Mouse (Mus musculus): ENCODE results near the gene Barhl1. TPM values are rescaled to one million over a fixed set of nuclear protein-coding genes. Genes with fewer than 3 reads are reported as not detected.

Gene Barhl1
- 0.10 and 0.11 TPM in 2 replicates for polyA plus RNA-seq (2012; rRNA removed)

- DNase-seq (ENCODE audit: low read depth): no peak
Observed at GRCm38 (mm10) chr2:28916513-28916865, at the start of gene Barhl1. Barhl1 (minus strand) TSS chr2:28916668.

DNA sequence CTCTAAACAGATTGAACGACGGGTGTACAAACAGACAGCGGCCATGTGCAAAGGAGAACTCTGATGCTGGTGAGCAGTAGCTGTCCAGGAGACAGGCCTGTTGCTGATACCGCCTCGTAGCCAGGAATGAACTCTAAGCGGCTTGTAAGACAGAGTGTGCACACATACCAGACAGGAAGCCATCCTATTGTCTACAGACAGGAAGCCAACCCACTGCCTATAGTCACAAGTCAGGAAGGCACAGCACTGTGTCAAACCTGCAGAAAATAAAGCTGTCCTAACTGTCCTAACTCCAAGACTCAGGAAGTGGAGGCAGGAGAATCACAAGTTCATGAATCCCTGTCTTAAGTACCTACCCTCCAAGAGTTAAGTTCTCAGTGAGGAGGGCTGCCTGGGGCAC lies 47.1 kb upstream of the Barhl1 start:
- DNase-seq (ENCODE audit: low read depth): no peak

GRCm38 (mm10) chr2:28961636-28962035 lies 45.2 kb upstream of the Barhl1 start:
- DNase-seq (ENCODE audit: low read depth): no peak

DNA sequence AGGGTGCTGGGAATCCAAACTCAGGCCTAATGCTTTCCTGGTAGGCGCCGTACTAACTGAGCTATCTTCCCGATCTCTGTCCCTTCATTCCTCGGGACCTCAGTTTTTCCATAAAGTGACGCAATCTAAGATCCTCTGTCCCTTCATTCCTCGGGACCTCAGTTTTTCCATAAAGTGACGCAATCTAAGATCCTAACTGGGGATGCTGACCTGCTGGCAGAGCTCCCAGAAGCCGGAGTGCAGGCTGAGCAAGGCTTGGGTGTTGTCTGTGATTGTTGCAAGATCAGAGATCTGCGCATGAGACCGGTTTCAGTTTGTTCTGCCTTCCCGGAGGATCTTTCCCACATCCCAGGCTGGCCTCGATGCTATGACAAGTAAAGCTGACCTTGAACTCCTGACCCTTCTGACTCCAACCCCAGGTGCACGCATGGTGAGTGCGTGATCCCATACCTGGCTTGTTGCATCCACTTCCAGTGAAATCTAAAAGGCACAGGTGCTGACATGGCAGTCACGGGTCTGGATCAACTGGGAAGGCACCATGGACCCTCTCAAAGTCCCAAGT lies 44.6 kb upstream of the Barhl1 start:
- no peak for DNase-seq (ENCODE audit: low read depth)

- no peak for DNase-seq (ENCODE audit: low read depth)
Observed at GRCm38 (mm10) chr2:28956874-28957273, 40.4 kb upstream of the Barhl1 start.

- no peak for DNase-seq (ENCODE audit: low read depth)
Observed at GRCm38 (mm10) chr2:28954595-28954994, 38.1 kb upstream of the Barhl1 start.

DNA sequence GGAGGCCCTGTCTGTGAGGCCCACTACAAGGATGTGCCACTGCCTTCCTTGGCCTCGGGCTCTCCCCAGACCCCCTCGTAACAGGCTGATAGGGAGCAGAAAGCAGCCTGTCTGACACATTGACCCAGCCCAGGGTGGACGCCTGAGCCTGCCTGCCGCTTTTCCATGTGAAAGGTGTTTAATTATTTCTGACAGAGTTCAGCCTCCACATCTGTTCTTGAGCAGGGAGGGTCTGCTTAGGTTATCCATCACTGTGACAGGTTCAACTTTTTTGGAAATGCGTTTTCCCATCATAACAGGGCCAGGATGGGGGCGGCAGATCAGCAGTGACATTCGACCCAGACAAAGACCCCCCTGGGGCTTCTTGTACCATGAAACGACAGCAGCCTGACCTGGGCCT lies 36.5 kb upstream of the Barhl1 start:
- DNase-seq (ENCODE audit: low read depth): no peak

DNA sequence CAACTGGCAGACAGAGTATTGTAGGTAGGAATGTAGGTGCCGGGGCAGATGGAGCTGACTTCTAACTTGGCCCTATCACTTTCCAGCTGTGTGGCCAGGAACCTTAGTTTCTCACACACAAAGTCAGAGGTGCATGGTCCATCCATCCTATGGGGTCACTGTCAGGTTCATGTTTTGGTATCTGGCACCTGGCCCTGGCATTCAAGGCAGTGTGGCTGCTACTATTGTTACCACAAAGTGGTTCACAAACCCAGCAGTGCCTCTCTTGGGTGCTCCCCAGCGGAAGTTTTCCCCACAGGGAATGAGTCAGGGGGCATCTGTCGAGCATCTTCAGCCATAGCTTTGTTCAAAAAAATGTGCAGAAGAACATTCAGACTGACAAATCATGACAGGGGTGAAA lies 29.8 kb upstream of the Barhl1 start:
- DNase-seq (ENCODE audit: low read depth): no peak

DNA sequence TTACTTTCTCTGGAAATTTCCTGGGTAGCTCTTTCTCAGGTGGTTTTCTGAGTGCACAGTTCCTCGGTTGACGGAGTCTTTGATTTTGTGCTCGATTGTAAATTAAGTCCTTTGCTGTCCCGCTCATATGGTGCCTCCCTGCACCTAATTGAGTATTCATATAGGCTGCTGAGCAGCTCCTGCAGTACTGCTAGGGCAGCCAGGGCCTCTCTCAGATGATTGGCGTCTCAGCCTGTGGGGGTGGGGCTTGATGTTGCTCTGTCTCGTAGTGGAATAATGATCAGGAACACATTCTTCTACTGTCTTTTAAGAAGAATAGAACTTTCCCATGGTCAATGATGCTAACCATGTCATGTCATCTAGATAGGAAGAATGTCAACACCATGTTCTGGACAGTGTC lies 28.9 kb upstream of the Barhl1 start:
- DNase-seq (ENCODE audit: low read depth): no peak

DNA sequence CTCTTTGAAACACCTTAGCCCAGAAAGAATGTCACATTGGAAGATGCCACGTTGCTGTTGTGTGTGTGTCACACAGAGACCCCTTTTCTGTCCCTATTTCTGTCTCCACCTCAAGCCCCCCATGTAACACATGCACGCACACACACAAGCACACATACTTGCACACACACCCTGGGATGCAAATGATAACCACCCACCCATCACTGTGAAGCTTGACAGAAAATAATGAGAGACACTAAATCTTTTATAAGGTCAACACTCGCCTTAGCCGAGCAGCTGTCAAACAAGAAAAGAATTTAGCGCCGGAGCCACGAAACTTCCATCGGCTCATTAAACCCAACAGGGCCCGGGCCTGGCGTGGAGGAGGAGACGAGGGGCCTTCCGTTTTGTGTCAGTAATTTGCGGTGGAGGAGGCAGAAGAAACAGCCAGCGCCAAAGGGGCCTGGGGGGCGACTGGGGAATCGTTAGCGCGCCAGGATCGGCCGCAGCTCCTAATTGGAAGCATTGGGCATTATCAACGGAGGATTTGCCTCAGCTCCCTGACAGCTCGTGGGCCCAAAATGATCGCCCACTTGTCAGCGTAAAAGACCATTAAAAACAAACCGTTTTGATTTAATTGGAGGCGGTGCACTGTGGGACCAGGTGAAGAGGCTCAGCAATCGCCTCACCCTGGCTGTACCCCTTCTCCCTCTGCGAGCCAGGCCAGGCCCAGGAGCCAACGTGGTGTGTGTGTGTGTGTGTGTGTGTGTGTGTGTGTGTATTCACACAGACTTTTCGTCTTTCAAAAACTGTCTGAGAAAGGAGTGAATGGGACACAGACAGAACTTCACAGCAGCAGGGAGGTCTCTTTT lies 27.4 kb upstream of the Barhl1 start:
- DNase-seq (ENCODE audit: low read depth): no peak

GRCm38 (mm10) chr2:28938997-28939396 lies 22.5 kb upstream of the Barhl1 start:
- DNase-seq (ENCODE audit: low read depth): no peak

- DNase-seq (ENCODE audit: low read depth): no peak
Observed at GRCm38 (mm10) chr2:28930571-28930970, 14.1 kb upstream of the Barhl1 start.

- DNase-seq (ENCODE audit: low read depth): no peak
Observed at GRCm38 (mm10) chr2:28923912-28924311, 7.4 kb upstream of the Barhl1 start.

GRCm38 (mm10) chr2:28919001-28919400 lies 2.5 kb upstream of the Barhl1 start:
- no peak for DNase-seq (ENCODE audit: low read depth)

DNA sequence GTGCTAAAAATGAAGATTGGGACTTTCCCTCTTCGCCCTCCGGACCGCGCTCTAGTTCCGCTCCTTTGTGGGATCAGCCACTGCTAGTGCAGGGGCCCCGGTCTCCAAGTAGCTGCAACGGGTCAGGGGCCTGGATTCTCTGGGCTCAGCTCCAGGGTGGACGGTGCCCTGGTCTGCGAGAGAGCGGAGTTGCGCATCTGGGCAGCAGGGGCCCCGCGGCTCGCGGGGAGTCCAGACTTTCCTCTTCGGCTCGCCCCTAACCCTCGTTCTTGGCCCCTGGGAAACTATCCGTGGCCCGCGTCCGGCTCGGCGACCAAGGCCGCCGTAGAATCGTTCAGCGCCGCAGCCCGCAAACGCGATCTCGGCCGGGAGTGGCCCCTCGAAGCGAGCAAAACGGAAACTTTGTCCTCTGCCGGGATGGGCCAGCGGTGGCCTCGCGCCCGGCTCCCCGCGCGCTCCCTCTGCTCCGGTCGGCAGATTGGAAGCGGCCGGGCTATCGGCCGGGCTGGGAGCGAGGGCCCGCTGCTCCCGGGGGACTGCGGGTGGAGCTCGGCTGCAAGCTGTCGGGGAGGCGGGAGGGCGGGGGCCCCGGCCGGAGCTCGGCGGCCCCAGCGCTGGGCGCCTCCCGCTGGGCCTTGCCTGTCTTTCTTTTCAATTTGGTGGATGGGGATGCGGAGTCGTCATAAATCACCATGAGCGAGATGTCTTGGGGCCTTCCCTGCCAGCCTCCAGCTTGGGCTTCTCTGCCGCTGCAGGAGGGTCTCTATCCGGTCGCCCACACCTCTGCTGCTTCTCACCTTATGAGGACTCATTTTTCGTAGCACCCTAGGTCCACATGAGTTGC lies 1.3 kb upstream of the Barhl1 start:
- no peak for DNase-seq (ENCODE audit: low read depth)

- DNase-seq (ENCODE audit: low read depth): no peak
Observed at GRCm38 (mm10) chr2:28917156-28917517, 669 bp upstream of the Barhl1 start.

DNA sequence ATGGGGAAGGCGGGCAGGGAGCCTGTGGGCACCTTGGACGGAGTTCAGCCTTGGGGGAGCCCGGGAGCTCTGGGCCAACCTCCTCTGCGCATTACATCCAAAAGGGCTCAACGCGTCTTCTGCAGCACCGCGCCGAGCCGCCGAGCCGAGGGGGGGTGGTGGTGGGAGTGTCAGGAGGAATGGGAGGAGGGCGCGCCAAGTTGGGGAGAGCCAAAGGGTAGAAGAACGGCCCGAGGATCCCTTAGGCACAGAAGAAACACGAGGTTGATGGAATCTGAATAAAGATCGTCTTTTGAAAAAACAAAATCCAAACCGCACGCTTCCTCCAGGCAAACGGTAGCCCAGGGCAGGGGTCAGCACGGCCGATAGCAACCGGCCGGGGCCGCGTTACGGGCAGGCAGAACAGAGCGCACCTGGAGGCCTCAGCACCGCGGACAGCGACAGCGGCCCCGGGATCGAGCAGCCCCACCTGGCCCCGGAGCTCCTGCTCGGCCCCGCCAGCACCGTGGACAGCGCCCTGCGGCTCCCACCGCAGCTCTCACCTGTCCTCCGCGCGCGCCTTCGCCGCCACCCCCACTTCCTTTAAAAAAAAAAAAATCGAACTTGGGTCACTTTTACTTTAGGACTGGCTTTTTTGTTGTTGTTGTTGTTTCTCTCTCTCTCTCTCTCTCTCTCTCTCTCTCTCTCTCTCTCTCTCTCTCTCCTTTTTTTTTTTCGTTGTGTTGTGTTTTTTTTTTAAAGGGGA lies 528 bp downstream of the Barhl1 start:
- no peak for DNase-seq (ENCODE audit: low read depth)

GRCm38 (mm10) chr2:28915104-28915738 lies 1.2 kb downstream of the Barhl1 start:
- no peak for DNase-seq (ENCODE audit: low read depth)

DNA sequence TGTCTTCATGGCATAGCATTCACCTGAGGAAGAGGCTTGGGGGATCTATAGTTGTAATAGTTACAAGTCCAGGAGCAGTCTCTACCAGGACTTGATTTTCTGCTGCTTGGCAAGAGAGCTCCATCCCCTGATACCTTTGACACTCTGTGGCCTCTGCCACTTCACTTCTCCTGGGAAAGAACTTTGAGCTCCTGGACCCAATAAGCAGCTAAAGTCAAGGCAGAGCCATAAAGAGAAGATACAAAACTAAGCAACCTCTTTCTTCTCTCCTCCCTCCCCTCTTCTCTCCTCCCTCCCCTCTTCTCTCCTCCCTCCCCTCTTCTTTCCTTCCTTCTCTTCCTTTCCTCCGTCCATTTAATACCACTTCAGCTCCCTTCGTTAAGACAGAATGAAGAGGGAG lies 2.3 kb downstream of the Barhl1 start:
- DNase-seq (ENCODE audit: low read depth): no peak

DNA sequence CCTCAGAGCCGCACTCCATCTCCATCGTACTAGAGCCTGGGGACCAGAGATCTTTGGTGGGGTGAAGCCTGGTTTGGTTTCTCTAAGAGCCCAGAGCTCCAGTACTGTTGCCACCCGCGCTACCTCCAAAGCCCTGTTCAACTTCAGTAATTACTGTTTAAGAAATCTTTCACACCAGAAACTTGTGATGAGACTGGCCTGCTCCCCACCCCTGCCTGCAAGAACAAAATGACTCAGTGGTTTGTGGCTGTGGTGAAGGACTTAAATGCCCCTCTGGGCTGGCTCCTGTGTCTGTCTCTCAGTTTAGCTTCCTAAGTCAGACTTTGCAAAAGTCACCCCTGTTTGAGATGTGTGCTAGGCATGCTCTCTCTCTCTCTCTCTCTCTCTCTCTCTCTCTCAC lies 3.5 kb downstream of the Barhl1 start:
- DNase-seq (ENCODE audit: low read depth): no peak

DNA sequence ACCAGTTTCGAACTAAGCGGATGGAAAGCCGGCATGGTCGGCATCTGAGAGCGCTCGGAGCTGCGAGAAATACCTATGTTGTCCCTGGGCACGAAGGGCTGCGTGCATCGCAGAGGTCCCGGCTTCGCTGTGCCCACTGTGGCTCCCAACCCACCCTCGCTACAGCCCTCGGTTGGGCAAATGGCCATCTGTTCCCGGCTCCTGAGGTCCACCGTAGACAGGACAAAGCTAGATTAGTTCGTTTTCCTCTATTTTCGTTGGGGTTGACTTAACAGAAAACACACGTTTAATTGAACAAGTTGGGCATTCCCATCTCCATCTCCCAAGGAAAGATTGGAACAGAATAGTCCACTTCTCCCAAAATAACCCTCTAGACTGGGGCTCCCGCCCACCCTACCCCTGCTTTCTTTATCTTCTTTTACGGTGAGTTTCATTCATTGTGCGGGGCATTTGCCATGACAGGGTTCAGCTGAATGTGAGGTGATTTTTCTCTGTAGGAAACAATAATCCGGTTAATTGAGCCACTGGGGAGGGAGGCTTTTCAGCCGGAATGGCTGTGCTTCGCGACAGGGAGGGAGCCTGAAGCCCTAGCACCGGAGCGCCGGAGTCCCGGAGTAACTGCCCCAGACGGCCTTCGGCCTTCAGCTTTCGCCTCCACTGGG lies 4.3 kb downstream of the Barhl1 start:
- no peak for DNase-seq (ENCODE audit: low read depth)
